Mouse (Mus musculus) gastrocnemius, postnatal 10 days (tissue): ENCODE results near the gene Gm20852. TPM values are rescaled to one million over a fixed set of nuclear protein-coding genes. Genes with fewer than 3 reads are reported as not detected.
"Not testable (repeated sequence)": the region's sequence is repeated elsewhere in the genome, so short reads cannot be mapped to it uniquely, and the experiment has no call there.

Source experiments
- DNase-seq: peaks from one replicate; pipeline ENCODE4 v3.0.0; 2021; ENCODE audit warnings: mixed read lengths
- long read RNA-seq, 2 experiments: library from polyadenylated mRNA; stranded (forward); transcript quantifications; one replicate each; pipeline ENCODE4 v2.0.0; 2021
- total RNA-seq, 2 experiments: library from RNA; stranded (reverse); gene quantifications; 2 replicates each; pipeline ENCODE4 v1.2.3; 2021

The Gm20852 gene
- not detected for total RNA-seq
- long read RNA-seq, experiment 1: 0 reads
- long read RNA-seq, experiment 2: 0 reads

DNA sequence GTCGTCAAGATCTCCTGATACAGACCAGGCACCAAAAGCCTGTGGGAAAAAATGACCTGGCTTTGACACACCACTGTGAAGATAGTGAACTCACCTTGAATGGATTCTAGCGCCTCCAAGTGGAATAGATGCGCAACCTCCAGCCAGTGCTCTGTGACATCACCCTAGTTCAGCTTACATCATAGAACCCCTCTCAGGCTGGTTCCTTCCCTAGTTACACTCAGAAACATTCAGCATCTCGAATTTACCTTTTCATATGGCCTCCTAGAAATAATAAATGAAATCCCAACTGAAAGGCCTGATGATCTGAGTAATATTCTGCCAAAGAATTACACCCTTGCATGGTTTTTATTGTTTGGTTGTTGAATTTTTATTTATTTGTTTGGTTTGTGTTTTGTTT lies at the start of gene Gm20852:
TSS of gene Gm20852 (minus strand) at position 101 of the 400 bp plus-strand sequence.
- not testable (repeated sequence) for DNase-seq
